Mouse (Mus musculus) thymus, adult 2 months (tissue): ENCODE results near the gene Rbm39.

ENCODE experiments used
- CTCF ChIP-seq: fragments of 200-500 bp; IDR thresholded peaks from 2 replicates; pipeline ENCODE4 v1.5.1; 2012; ENCODE audit warnings: mild to moderate bottlenecking, control low read depth, low read length, moderate library complexity, borderline replicate concordance; ENCODE audit not compliant: control insufficient read depth, poor library complexity, insufficient read depth; ENCODE audit errors: extremely low read depth
- POLR2A ChIP-seq: fragments of 200-500 bp; IDR thresholded peaks from 2 replicates; pipeline ENCODE4 v1.6.1; 2012; ENCODE audit warnings: mild to moderate bottlenecking, low read length, control low read depth, moderate library complexity; ENCODE audit not compliant: control insufficient read depth, poor library complexity, insufficient read depth; ENCODE audit errors: extremely low read depth

GRCm38 (mm10) chr2:156192068-156192467, 12.0 kb upstream of the Rbm39 start:
- TF ChIP-seq POLR2A (no peak), CTCF (no peak)
